Mouse (Mus musculus): ENCODE data around the gene A430005L14Rik.
"Not testable (repeated sequence)": the region's sequence is repeated elsewhere in the genome, so short reads cannot be mapped to it uniquely, and the experiment has no call there.

A430005L14Rik gene

DNA sequence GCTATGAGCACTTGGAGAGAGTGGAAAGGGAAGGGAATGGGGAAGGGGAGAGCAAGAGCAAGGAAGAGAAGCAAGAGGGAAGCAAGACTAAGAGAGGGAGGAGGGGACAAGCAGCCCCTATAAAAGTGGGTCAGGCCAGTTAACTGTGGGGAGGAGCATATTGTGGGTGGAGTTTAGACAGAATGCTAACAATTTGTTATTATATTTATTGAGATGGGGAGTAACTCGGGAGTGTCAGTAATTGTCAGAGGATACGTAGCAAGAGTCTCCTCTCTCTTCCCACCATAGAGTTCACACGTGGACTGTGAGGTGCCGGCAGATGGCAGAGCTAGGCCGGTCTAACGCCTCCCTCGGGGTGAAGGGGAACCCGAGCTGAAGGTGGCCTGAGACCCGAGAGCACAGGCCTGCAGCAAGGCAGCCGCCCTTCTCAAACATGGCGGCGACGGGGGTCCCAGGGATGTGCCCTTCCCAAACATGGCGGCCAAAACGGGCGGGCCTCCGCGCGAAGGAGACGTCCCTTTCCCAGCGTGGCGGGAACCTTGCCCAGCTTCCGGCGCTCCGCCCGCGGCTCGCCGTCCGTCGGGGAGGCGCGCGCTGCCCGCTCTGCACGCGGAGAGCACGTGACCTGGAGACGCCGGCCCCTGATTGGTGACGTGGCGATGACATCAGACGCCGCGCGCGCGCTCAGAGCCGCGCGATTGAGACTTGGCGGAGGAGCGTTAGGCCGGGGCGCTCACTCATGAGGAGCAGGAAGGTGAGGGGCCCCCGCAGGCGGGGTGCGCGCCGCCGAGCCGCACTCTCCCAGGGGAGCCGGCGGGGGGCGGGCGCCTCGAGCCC lies at the start of gene A430005L14Rik:
TSS of gene A430005L14Rik (plus strand) at position 669 of the 837 bp plus-strand sequence.
- DNase-seq (ENCODE audit: low spot score): peak; percentile 98

DNA sequence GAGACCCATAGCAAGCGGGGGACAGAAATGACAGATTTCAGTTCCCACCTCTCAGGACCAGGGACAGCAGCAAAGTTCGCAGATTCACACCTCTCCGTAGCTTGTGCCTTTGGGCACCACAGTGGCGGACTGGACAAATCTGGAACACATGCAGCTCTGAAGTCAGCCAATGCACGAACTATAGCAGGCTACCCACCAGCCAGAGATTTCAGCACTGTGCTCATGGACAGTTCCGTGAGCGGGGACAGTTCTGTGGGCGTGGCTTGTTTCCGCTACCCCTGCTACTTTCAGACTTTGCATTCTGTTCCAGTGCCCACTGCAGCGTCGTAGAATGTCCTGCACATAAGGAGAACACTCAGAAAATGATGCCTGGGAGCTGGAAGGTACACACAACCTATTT lies 49.5 kb upstream of the A430005L14Rik start:
- DNase-seq (ENCODE audit: low spot score): no peak

DNA sequence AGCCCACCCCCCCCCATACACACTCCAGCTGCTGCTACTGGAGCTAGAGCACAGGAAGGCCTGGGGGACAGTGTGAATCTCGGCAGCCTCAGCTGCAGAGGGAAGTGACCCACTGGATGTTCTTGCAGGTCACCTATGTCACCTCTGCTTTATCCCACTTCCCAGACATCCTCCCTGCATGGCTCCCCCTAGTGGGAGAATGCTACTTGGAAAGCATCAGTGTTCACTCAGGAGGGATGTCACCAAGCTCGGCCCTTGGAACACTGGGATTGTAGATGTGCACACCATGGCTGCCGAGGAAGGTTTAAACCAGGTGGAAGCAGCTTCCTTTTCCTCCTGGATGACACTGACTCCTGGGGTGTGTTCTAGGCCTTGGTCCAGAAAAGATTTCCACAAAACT lies 43.4 kb upstream of the A430005L14Rik start:
- no peak for DNase-seq (ENCODE audit: low spot score)

- DNase-seq (ENCODE audit: low spot score): no peak
Measured at GRCm38 (mm10) chr4:153917773-153918500, 39.1 kb upstream of the A430005L14Rik start.

GRCm38 (mm10) chr4:153920517-153921233 lies 36.4 kb upstream of the A430005L14Rik start:
- no peak for DNase-seq (ENCODE audit: low spot score)

DNA sequence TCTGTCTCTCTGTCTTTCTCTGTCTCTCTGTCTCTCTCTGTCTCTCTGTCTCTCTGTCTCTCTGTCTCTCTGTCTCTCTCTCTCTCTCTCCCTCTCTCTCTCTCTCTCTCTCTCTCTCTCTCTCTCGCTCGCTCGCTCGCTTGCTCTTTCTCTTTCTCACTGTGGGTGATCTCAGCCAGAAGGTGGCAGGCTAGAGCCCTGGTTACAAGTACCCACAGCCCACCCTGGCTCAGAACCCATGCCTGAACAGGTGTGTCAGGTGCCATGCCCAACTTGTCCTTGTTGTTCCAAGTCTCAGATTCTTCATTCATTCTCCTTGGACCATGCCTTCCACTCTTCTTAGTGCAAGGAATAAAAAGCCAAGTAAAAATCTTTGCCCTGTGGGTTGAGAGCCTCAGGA lies 34.9 kb upstream of the A430005L14Rik start:
- DNase-seq (ENCODE audit: low spot score): not testable (repeated sequence)

- no peak for DNase-seq (ENCODE audit: low spot score)
Measured at GRCm38 (mm10) chr4:153928772-153929299, 28.2 kb upstream of the A430005L14Rik start.

GRCm38 (mm10) chr4:153929425-153929824 lies 27.6 kb upstream of the A430005L14Rik start:
- peak; percentile 16 for DNase-seq (ENCODE audit: low spot score)

DNA sequence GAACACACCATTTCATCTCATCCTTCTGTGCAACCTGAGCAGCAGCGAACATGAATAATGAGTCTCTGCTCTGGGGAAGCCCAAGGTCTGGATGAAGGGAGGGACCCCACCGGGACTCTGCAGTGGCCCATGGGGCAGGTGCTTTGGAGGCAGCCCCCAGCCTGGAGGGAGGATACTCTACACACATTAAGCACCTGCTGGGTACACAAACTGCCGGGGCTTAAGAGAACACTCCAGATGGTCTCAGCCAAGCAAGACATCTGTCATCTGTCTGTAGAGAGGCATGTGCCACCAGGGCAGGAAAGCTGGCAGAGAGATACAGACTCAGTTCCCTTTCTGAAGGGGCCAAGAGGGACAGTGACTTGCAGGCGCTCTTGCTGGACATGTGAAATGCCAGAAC lies 27.1 kb upstream of the A430005L14Rik start:
- no peak for DNase-seq (ENCODE audit: low spot score)

DNA sequence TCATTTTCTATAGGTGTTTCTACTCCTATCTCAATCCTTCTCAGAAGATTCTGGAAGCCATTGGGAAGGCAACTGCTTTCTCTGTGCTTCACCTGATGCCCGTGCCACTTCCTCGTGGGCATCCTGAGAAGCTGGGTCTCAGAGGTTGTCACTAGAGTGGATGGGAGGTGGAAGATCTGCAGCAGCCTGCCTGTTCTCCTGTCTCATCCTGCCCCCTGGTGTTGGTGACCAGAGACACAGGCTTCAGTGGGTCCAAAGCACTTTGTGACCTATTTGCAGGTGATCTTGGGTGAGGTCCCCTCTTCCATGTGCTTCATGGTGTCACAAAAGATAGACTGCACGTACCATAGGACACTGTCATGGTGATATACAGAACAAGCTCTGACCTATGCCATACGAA lies 13.8 kb upstream of the A430005L14Rik start:
- no peak for DNase-seq (ENCODE audit: low spot score)

- no peak for DNase-seq (ENCODE audit: low spot score)
Measured at GRCm38 (mm10) chr4:153944261-153944660, 12.8 kb upstream of the A430005L14Rik start.

- DNase-seq (ENCODE audit: low spot score): no peak
Measured at GRCm38 (mm10) chr4:153945741-153946140, 11.3 kb upstream of the A430005L14Rik start.

GRCm38 (mm10) chr4:153950372-153950771 lies 6.7 kb upstream of the A430005L14Rik start:
- DNase-seq (ENCODE audit: low spot score): no peak

- DNase-seq (ENCODE audit: low spot score): no peak
Measured at GRCm38 (mm10) chr4:153951150-153951549, 5.9 kb upstream of the A430005L14Rik start.

GRCm38 (mm10) chr4:153951692-153952091 lies 5.3 kb upstream of the A430005L14Rik start:
- no peak for DNase-seq (ENCODE audit: low spot score)

- DNase-seq (ENCODE audit: low spot score): no peak
Measured at GRCm38 (mm10) chr4:153955651-153956050, 1.4 kb upstream of the A430005L14Rik start.

DNA sequence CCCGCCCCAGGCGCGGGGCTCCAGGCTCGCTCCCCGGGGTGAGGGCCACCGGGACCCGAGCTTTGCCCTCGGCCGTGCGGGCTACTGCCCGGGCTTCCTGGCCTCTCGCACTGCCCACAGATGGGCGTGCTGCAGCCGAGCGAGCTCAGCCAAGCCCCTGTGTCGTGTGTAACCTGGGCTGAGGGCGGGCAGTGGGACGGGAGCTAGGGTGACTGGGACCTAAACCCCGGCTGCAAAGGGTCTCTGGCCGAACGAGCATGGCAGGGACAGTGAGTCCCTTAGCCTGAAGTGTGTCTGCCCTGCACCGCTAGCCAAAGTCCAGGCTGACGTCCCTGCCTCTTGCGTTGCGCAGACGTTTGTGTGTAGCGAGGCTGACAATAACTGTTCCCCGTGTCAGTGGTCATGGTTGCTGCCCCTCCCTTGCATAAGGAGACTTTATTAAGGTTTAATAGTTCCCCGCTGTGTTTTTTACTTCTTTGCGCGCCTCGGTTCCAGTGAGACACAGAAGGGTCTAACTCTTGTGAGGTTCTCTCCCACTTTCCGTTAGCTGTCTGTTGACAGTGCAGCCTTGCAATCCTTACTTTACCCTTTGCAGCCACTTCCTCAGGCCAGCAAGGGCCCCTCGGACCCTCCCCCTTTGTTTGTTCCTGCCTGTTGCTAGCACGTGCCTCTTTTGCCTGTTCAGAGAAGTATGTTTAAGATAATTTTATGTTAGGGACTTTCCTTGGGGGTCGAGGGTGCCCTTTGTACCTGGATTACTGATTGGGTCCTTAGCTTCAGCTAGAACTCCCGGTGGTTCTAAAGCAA lies 610 bp downstream of the A430005L14Rik start:
- no peak for DNase-seq (ENCODE audit: low spot score)

DNA sequence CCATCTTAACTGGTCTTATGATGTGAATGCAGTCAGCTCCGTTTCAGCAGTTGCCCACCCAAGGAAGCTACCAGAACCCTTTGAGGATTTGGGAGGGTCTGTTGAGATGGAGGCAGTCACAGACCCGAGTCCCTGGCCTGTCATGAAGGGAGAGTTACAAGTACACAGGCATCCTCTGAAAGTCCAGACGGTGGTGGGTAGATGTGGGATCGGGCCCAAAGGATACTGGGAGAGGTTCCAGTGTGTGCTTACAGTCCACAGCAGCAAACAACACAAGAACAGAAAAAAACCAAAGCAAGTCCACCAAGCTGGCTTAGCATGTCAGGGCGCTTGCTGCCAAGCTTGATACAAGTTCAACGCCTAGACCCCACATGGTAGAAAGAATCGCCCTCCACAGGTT lies 5.6 kb downstream of the A430005L14Rik start:
- no peak for DNase-seq (ENCODE audit: low spot score)

DNA sequence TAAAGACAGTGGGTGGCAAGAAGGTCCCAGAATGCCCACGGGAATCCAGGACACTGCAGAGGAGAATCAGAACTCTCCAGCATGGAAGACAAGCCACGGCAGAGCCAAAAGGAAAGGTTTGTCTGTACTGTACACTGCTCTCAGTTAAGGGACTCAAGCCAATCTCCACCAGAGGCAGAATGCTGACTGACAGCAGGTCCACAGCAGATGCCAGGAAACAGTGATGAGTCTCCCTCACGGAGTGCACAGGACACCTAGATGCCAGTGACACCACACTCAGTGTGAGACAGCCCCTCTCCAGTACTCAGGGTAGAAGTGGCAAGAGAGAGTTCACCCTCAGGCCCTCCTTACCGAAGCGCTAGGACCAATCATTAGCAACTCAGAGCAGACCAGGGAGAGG lies 9.6 kb downstream of the A430005L14Rik start:
- DNase-seq (ENCODE audit: low spot score): no peak

DNA sequence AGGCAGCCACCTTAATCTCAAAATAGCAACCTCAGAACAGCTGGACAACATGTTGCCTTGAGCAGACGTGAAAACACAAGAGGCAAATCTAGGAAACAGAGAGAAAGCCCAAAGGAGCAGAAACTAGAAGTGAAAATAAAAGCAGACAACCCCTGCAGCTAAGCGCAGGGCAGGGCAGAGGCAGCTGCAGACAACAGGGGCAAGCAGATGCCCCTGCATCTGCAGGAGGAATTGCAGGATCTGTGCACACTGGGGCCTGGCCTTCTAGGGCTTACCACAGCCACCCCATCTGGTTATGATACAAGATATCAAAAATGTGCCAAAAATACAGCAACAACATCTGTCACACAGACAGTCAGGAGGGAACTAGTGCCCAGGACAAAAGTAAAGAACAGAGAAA lies 10.5 kb downstream of the A430005L14Rik start:
- no peak for DNase-seq (ENCODE audit: low spot score)

GRCm38 (mm10) chr4:153968063-153968462 lies 11.0 kb downstream of the A430005L14Rik start:
- DNase-seq (ENCODE audit: low spot score): no peak

All from testis, postnatal 14 days (tissue).